8 mouse cellular contexts compared by ENCODE assay signal in the genomic region with DNA sequence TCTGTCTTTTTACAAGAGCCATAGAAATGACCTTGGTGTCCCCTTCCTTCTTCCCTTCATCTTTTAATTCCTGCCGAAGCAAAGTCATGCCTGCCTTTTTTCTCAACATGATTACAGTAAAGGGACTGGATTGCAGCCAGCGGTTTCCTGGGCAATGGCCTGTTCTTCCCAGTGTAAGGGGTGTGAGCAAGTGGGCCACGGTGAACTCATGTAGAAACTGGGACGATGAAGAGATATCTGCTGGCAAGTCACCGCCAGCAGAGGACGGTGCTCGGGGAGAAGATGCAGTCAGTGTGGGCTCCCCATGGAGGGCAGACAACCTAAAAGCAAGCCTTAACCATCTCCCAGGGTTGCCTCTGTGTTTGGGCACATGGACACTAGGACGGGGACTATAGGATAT. TPM values are rescaled to one million over a fixed set of nuclear protein-coding genes. Genes with fewer than 3 reads are reported as not detected.
DNase-seq lines count a peak whose midpoint lies in the region.

No protein-coding gene starts in this region.

- peak; percentile 10 to 32 for DNase-seq in cerebellum, postnatal 25 days
- no peak for DNase-seq in cerebellum, adult 11-12 months
- peak; percentile 42 to 63 for DNase-seq in lung, adult 18-20 months
- DNase-seq in lung, postnatal 25 days (ENCODE audit: low spot score) = no peak
- DNase-seq in heart, postnatal 14 days = peak; percentile 51 to 62
- DNase-seq in lung, postnatal 14 days = peak; percentile 68
- DNase-seq in layer of hippocampus, adult 11-12 months (ENCODE audit: low spot score) = no peak
- no peak for DNase-seq in left cerebral cortex, adult 18-20 months (ENCODE audit: low spot score in 2 of 2)

- intact Hi-C loops in heart, postnatal 14 days (cut with DNase I) = loop anchor here (1.0 kb wide), 1 partner anchor 28 kb away; no protein-coding TSS in a partner anchor

RNA-seq across cellular contexts. Expression of a gene that starts 47.9 kb away (rescaled TPM):
- 10 to 100 TPM; 60.3 to 66.0 TPM for total RNA-seq in heart, postnatal 14 days (2021)
- 100 to 1,000 TPM; 219 to 238 TPM for total RNA-seq in left cerebral cortex, adult 18-20 months (2021)

Comparison
In these comparisons a context has a peak if more than half of its experiments do, and no peak if none do; other contexts are left out.
1. DNase-seq: peak in cerebellum, postnatal 25 days (2 of 2), lung, adult 18-20 months (2 of 2), heart, postnatal 14 days (2 of 2) and lung, postnatal 14 days (single experiment); none in cerebellum, adult 11-12 months (single experiment), lung, postnatal 25 days (single experiment), layer of hippocampus, adult 11-12 months (single experiment) and left cerebral cortex, adult 18-20 months (0 of 2).